ENCODE assay signal across 32 mouse cellular contexts in the genomic region with DNA sequence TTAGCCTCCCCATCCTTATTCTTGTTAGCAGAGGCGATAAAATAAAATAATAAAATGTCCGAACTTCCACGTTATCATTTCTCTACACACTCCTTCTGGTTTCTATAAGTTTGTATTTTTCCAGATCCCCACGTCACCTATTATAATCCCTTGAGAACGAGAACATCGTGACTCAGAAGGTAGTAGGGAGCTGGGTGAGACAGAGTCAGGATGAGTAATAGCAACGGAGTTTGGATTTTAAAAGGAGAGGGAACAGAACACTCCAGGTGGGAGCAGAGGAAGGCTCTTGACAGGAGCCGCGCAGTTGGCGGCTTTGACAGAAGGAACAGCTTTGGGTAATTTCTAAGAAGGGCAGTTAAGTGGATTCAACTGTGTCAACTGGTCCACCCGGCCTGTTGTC.
DNase-seq lines count a peak whose midpoint lies in the region; TF ChIP-seq lines count a peak whose summit lies in the region.
"Had no signal": no experiment of that assay in that cellular context is flagged by ENCODE, and none has a peak within 500 bp of the region (broad histone marks: within the 10 kb centered on the region; RNA-seq: fewer than 3 reads in every experiment).

No protein-coding gene starts in this region.

- DNase-seq in left cerebral cortex, adult 2 months (ENCODE audit: extremely low spot score in 1 of 2, low spot score in 2 of 2): peak in 1 of 2 experiments; percentile 19
- no peak for DNase-seq in left cerebral cortex, adult 11 months (ENCODE audit: low spot score)
- peak; percentile 11 for DNase-seq in right cerebral cortex, postnatal 25 days
- no peak for DNase-seq in right cerebral cortex, postnatal 4 days
- DNase-seq in layer of hippocampus, adult 8-10 months (ENCODE audit: low spot score in 2 of 2): no peak
- no peak for DNase-seq in adrenal gland, postnatal 10 days
- DNase-seq: adrenal gland, adult 8-10 months; B cell, adult 2 months; cerebellum, adult 11 months; cerebellum, adult 9-10 months; cerebellum, postnatal 36 days; gastrocnemius, postnatal 25 days; heart, adult 11 months; kidney, adult 9 months; kidney, postnatal 10 days; layer of hippocampus, adult 9-11 months; liver, embryonic 13.5 days; lung, adult 18-20 months; retina, postnatal 1 day; spleen, adult 18-20 months; thymus, adult 2 months; thymus, postnatal 36 days had no signal

- H3K36me3 ChIP-seq in myocyte (ENCODE audit: control insufficient read depth, insufficient read depth): no peaks in the 10 kb centered on the region
- H3K36me3 ChIP-seq: heart, embryonic 10.5 days; intestine, embryonic 15.5 days; limb, embryonic 10.5 days; limb, embryonic 15.5 days; liver, embryonic 13.5 days; midbrain, embryonic 13.5 days had no signal

- no peak for TF ChIP-seq POLR2A in myocyte (IDR thresholded peaks at IDR 0.05; ENCODE audit: insufficient read length, low read depth)

- peak overlapping the region; percentile 32 for H3K4me2 ChIP-seq in myocyte (ENCODE audit: low read depth)
- H3K4me2 ChIP-seq: forebrain, embryonic 13.5 days; heart, embryonic 15.5 days; intestine, embryonic 15.5 days; limb, embryonic 15.5 days; liver, embryonic 13.5 days; midbrain, embryonic 13.5 days had no signal

- no peaks in the 10 kb centered on the region for H3K79me2 ChIP-seq in myocyte (ENCODE audit: control insufficient read depth, insufficient read depth)

- TF ChIP-seq CTCF in left cerebral cortex, adult 2 months (IDR thresholded peaks at IDR 0.05): no peak

- H3K27ac ChIP-seq in left cerebral cortex, adult 2 months: peak overlapping the region; percentile 57; the same call in 1 of the 2 replicates
- H3K27ac ChIP-seq: forebrain, embryonic 13.5 days; heart, embryonic 10.5 days; heart, embryonic 15.5 days; hindbrain, postnatal 0 days; intestine, embryonic 15.5 days; limb, embryonic 10.5 days; limb, embryonic 15.5 days; liver, embryonic 13.5 days; macrophage; midbrain, embryonic 13.5 days had no signal

- no peak overlapping the region for H3ac ChIP-seq in myocyte (ENCODE audit: control insufficient read depth, insufficient read length)

- no peaks in the 10 kb centered on the region for H3K27me3 ChIP-seq in myocyte (ENCODE audit: control insufficient read depth, insufficient read depth, insufficient read length)
- H3K27me3 ChIP-seq: forebrain, embryonic 13.5 days; heart, embryonic 15.5 days; intestine, embryonic 15.5 days; limb, embryonic 15.5 days; liver, embryonic 13.5 days; midbrain, embryonic 13.5 days had no signal

- intact Hi-C loops in left cerebral cortex, adult 2 months (cut with DNase I): loop anchor here (2.0 to 5.0 kb wide), 2 partner anchors 63 to 105 kb away; no protein-coding TSS in a partner anchor

- H3K4me3 ChIP-seq in left cerebral cortex, adult 2 months: no peak overlapping the region
- no peak overlapping the region for H3K4me3 ChIP-seq in myocyte
- H3K4me3 ChIP-seq: forebrain, embryonic 13.5 days; heart, embryonic 10.5 days; heart, embryonic 15.5 days; intestine, embryonic 15.5 days; limb, embryonic 10.5 days; limb, embryonic 15.5 days; liver, embryonic 13.5 days; midbrain, embryonic 13.5 days had no signal

TF ChIP-seq in myocyte, 11 proteins besides CTCF, POLR2A, EP300 and RAD21:
- no peak for TF ChIP-seq MAX (IDR thresholded peaks at IDR 0.05; ENCODE audit: low read depth)
- TF ChIP-seq TCF12 (IDR thresholded peaks at IDR 0.05; ENCODE audit: insufficient read depth, poor library complexity, severe bottlenecking): no peak
- no peak for TF ChIP-seq CEBPB (IDR thresholded peaks at IDR 0.05; ENCODE audit: insufficient read depth, poor library complexity, severe bottlenecking)
- no peak for TF ChIP-seq MYOD1 (IDR thresholded peaks at IDR 0.05; ENCODE audit: control insufficient read depth in 1 of 3, insufficient read length in 2 of 3, low read depth in 2 of 3)
- TF ChIP-seq REST (IDR thresholded peaks at IDR 0.05; ENCODE audit: insufficient read depth, insufficient read length): no peak
- no peak for TF ChIP-seq USF1 (IDR thresholded peaks at IDR 0.05; ENCODE audit: low read depth)
- no peak for TF ChIP-seq E2F4 (IDR thresholded peaks at IDR 0.05; ENCODE audit: insufficient read depth)
- no peak for TF ChIP-seq MYOG (IDR thresholded peaks at IDR 0.05; ENCODE audit: control insufficient read depth in 1 of 3, insufficient read depth in 1 of 3, insufficient read length in 2 of 3, low read depth in 2 of 3)
- TF ChIP-seq TCF3 (IDR thresholded peaks at IDR 0.05; ENCODE audit: insufficient read length, low read depth): no peak
- no peak for TF ChIP-seq POLR2AphosphoS2 (IDR thresholded peaks at IDR 0.05; ENCODE audit: insufficient read length, low read depth)
- no peak for TF ChIP-seq SRF (IDR thresholded peaks at IDR 0.05; ENCODE audit: control insufficient read depth, insufficient read length, low read depth)
